Mouse (Mus musculus) T-cell, adult 2 months (primary cell): ENCODE data around the gene Ipmk.

Source experiments
- DNase-seq: peaks from one replicate; pipeline ENCODE4 v3.0.0; 2022; ENCODE audit warnings: low spot score

Gene Ipmk

DNA sequence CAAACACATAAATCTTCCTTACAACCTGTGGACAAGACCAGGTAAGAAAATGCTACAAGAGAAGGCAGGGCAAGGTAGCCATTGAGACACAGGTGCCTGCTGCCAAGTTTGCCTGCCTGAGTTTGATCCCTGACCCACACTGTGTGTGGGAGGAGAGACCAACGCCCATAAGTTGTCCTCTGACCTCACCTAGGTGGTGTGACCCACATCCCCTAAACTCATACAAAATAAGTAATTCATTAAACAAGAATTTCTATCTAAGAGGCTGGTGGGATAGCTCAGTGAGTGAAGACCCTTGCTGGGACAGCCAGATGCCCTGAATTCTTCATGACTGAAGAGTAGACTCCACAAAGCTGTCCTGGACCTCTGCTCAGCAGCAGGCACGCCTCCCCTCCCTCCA is 7.4 kb upstream of the Ipmk start:
- DNase-seq, result no peak

DNA sequence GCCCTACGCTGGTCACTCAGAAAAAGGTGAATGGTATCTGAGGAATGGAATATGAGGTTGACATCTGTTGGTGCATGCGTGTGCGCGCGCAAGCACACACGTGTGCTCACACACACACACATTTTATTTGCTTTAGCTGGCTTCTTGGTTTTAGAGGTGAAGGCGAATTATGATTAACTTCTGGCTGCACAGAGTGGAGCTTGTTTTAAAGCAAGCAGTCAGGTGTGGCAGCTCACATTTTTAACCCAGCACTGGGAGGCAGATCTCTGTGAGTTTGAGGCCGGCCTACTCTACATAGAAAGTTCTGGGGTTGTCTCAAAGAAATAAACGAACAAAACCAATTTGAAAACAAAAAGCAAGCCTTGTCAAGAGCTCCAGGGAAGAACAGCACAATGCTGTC is 6.3 kb upstream of the Ipmk start:
- no peak for DNase-seq

DNA sequence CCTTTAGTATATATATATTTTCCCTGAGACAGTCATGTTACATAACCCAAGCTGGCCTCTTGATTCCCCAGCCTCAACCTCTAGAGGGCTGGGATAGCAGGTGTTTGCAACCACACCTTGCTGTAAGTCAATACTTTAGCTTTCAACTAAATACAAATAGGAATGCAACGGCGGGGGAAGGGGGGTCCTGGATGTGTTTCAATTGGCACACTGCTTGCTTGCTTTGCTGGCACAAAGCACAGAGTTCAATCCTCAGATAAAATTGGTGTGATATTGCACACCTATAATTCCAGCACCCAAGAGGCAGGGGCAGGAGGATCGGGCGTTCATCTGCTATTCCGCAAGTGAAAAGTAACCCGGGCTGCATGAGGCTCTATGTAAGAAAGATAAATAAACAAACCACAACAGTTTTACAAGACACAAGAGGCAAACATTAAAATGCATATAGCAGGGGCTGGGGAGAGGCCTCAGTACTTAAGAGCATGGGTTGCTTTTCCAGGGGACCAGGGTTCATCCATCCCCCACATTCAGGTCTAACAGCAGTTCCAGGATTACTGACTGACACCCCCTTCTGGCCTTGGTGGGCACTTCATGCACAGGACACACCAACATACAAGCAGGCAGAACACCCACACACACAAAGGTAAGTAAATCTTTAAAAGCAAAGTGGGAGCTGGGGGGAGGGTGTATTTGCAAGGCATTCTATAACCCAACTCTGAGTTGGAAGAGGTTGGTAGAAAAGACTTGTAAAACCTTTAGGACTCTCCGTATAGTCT is 5.3 kb upstream of the Ipmk start:
- DNase-seq, result peak; percentile 15

DNA sequence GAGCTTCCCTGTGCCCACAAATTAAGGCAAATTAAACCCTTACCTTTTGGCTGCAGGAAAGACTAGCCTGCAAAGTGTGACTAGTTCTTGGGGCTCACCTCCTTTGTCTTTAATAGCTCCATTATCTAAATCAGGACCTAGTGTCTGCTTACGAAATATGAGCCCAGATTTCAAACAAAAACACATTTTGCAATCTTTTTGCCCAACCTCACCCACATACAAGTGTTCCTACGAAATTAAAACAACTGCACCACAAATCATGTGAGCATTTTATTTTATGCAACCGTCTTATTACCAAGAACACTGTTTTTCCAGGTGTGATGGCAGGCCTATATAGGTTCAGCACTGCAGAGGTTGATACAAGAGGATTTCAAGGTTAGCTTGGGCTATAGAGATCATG is 4.4 kb upstream of the Ipmk start:
- no peak for DNase-seq

DNA sequence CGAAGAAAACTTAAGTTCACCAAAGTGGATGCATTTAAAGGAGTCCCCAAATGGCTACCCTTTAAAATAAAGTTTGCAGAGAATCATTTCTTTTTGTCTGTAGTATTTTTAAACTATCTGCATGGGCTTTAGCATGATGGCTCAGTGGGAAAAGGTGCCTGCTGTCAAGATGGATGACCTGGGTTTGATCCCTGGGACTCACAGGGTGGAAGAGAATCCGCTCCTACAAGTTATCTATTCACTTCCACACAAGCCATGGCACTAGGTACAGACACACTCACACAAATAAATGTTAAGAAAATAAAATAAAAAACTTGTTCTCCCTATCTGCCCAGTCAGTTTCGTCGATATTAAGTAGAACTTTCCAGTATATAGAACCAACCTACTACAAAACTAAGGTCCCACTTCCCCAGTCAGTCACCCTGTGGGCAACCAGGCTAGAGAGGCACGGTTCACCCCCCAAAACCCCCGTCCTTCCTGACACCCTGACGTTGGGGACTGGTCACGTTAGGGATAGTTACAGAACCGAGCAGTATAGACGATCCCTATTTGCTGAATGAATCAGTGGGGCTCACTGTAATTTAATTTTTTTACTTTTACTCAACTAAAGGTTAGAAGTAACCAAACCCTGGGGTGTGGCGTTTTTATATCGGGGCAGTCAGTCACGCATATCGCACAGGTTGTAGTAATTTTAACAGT is 3.8 kb upstream of the Ipmk start:
- no peak for DNase-seq

DNA sequence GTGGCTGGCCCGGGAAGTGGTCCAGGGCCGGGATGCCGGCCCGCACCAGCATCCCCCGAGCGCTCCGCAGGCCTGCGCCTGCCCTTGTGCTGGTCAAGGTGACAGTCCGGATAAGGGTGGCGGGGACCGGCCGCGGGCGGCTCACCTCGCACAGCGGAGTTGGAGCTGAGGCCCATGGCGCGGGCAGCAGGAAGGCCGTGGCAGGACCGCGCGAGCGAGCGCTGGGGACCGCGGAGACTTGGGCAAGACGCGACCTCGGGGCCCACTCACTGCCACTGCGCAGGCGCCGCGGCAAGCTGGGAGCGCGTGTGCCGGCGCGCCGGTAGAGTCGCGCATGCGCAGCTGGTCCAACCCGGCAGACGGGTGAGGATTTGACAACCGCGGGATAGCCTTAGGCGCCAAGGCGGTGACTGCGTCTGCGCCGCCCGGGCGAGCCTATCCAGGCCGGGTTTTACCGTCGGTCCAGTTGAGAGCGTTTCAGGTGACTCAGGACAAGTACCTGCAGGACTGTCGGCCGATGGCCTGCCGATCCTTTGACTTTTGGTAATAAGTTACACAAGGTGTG is 2.9 kb upstream of the Ipmk start, which contains the start of gene Cisd1:
Cisd1 (minus strand) TSS at position 376 of the 565 bp plus-strand sequence.
- peak; percentile 92 for DNase-seq

DNA sequence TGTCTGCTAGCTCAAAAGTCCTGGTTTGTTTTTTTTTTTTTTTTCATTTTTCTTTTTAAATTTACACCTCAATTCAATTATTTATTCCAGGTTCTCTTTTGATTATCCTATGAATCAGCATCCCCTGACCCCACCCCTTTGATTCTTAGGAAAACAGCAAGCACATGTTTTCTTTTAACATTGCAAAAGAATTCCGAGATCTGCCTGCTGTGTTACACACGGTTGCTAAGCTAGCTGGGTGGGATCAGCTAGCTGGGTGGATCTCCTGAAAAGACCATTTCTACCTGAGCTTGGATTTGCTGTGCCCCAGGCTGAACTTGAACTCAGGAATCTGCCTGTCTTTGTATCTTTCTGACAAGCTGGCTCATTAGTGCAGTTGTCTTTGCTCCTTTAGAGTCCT is 1.5 kb upstream of the Ipmk start:
- DNase-seq, result no peak

DNA sequence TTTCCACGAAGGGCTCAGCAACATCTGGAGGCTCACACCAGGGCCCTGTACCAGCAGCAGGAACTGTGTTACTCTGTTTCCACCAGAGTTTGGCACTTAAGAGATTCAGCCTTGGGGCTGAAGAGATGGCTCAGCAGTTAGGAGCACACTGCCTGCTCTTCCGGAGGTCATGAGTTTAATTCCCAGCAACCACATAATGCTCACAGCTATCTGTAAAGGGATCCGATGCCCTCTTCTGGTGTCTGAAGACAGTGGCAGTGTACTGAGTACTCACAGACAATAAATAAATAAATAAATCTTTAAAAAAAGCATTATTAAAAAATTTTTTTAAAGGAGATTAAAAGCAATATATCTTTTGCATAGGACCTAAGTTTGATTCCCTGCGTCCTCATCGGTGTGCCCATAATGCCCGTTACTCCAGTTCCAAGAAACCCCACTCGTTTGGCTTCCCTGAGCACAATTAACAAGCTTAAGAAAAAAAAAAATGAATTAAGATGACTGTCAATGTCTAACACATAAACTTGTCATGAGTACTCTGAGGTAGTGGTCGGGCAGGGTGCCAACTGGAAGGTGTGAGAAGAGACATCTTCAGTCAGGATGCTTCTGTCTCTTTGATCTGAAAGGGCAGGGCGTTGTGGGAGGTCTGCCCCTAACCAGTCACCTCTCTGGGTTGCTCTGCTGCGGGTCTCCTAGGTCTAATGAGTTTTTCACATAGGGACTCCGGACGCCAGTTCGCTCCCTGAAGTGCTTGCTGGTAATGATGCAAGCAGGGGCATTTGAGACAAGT is 648 bp upstream of the Ipmk start:
- DNase-seq, result peak; percentile 87

DNA sequence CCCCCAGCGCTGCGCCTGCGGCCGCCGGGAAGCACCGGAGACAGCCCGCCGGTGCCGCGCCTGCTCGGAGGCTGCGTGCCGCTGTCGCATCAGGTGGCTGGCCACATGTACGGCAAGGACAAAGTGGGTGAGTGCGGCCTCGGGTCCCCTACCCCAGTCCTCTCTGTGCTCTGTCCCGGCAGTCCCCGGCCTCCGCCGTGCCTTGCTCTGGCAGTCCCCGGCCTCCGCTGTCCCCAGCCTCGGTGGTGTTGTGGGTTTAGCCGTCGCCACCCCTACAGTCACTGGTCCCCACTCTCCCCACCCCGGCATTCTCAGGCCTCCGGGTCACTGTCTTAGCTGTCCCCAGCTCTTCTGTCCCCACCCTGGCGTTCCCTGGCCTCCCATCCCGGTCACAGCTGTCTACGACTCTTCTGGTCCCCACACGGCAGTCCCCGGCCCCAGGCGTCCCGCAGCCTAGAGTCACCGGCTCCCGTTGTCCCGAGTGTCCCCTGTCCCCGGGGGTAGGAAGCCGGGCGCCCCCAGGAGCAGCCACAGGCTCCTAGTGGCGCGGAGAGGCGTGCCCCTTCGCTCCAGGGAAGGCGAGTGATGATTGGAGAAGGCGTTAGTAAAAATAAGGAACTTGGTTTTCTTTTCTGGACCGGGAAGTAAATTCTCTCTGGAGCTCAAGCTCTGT is 537 bp downstream of the Ipmk start:
- no peak for DNase-seq

DNA sequence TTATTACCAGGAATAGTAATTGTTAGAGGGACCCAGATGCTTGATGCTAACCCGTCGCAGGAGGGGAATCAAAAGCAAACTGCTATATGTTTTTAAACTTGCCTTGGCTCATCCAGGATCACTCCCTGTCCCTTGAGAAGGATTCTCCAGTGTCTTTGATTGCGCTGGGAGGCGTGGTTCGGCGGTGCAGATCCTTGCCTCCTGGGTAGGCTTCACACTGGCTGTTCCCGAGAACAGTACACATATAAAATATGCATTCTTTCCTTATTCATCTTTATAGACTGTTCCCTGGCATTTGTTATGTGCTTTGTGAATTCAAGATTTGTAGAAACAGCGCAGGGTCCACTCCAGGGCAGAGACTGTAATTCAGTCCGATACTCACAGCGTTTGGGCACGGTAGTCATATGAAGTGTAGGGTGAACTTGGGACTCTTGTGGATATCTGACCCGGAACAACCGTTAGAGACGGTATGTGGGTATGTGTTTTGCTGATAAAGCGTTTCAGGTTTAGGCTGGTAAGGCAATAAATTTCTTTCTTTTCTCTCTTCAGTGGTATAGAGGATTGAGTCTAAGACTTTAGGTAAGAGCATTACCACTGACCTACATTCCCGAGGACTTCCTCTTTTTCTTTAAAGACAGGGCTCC is 1.2 kb downstream of the Ipmk start:
- no peak for DNase-seq

DNA sequence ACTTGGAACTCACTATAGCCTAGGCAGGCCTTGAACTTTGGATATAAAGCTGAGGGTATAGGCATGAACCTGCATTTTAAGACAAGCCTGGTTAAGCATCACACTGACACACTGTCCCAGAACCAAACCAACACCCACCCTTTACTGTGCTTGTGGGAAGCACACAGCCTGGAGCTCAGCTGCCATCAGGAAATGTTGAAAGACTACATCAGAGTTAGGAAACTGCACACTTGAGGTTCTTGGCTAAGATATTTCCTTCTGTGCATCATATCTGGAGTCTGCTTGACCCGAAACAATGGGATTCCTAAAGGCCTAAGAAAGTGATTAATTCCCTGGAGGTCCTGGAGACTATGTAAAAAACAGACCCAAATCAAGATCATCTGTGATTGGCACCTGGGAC is 1.7 kb downstream of the Ipmk start:
- DNase-seq, result no peak

DNA sequence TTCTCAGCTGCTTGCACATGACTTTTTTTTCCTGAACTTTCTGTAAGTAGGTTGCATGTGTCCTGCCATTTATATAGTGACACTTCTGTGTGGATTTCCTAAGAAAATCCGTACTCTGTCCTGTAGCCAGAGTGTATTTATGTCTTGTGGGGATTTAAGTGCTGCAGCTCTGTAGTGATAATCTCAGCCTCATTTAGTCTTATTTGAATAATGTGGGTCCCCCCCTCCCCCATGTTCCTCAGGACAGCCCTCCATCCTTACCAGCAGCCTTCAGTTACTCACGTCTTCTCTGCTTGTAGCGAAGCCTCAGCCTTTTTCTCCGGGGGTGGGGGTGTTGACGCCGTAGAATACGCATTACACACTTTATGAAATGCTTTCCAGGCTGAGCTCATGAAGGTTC is 3.7 kb downstream of the Ipmk start:
- no peak for DNase-seq

DNA sequence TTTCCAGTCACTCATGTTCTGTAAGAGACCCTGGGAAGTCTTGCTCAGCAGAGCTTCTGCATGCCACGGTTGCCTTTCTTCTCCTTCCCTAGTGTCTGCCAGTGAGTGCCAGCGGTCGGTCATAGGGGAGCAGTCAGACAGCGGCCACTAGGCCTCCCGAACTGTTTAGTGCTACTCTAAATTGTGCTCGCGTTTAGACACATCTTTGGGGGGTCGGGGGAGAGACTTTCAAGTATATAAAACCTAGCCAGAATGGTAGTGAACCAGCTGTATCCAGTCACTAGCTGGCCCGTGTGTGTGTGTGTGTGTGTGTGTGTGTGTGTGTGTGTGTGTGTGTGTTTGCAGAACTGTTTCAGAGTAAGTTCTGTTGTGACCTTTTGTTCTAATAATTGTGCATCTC is 6.3 kb downstream of the Ipmk start:
- DNase-seq, result no peak

DNA sequence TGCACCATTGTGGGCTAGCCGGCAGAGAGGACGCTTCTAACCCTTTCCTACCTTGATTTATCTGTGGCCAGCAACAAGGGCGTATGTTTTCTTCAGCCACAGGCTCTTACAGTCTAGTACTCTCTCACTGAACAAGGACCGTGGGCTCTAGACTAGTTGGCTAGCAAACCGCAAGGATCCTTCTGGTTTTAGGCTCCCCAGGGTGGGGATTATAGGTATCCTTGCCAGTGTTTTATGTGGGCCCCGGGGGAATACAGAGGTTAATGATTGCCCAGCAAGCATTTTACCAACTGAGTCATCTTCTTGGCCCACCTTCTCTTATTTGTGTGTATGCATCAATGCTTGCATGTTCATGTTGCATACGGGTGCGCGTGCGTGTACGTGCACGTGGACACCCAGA is 7.4 kb downstream of the Ipmk start:
- no peak for DNase-seq

DNA sequence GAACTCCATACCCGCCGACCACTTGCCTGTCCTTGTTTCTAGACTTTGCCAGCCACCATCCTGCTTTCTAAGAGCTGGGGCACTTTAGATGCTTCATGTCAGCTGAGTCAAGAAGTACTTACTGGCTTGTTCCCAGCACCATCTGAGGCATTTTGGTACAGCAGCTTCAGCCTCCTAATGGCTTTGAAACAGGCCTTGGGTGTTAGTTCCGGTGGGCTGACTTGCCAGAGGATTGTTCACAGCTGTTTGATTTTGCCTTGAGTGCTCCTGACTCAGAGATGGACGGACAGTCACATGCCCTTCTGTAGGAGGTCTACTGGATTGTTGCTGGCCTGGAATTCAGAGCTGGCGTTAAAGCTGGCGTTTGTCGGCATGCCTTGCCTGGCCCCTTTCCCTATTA is 13.5 kb downstream of the Ipmk start:
- no peak for DNase-seq

DNA sequence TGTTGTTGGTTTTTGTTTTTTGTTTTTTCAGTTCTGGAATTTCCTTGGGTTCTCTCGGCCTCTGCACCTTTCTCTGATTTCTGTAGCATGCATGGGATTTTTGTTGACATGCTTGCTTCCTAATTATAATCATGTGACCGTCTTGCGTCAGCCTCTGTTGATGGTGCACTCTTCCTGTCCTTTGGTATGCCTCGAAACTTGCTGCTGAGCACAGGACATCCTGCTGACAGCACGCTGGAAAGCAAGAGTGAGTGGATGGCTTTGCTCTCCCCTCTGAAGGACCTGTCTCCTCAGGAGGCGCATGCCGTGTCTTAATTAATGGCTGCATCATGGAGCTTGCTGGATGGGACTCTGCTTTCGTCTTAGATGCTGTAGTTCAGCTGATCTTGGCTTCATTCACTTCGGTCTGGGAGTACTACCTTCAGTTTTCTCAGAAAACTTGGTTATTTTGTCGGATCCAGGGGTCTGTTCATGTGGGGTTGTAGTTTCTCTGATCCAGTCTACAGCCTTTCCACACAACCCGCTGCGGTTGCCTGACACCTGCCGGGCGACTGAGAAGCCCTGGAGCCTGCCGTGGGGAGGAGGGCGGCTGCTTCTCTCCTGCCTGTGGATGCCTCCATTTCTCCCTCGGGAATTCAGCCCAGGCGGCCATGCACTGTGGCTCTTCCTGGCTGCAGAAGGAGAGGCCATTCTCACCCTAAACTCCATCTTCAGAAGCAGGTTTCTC is 14.4 kb downstream of the Ipmk start:
- peak; percentile 63 for DNase-seq

DNA sequence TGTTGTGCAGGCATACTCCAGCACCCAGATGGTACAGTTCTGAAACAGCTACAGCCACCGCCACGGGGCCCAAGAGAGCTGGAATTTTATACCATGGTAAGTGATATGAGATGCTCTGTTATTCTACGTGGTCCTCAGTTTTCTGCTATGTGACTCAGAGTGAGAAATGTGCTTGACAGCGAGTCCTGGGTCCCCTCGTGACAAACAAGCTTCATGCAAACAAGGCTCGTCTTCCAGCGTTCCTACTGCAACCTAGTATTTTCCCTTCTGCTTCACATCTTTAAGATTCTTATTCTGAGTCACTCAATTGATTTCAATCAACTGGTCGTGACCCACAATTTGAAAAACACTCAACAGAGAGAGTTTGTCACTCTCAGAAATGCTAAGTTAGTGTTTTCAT is 15.9 kb downstream of the Ipmk start:
- DNase-seq, result no peak

DNA sequence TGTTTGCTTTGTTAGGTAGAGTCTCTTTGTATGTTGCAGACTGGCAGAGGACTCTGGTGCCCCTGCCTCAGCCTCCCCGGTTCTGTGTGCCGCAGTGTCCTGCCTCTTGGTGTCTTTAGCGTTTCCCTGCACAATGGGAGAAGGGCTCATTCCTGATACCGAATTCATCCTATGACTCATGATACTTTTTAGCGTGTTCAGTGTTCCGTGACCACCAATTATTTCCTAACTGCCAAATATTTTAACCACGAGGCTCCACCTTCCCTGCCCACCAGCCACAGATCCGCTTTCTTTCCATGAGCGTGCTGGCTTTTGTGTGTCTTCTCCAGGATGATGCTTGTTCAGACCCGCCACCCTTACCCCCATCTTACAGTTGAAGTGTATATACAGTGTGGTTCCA is 16.3 kb downstream of the Ipmk start:
- DNase-seq, result no peak

DNA sequence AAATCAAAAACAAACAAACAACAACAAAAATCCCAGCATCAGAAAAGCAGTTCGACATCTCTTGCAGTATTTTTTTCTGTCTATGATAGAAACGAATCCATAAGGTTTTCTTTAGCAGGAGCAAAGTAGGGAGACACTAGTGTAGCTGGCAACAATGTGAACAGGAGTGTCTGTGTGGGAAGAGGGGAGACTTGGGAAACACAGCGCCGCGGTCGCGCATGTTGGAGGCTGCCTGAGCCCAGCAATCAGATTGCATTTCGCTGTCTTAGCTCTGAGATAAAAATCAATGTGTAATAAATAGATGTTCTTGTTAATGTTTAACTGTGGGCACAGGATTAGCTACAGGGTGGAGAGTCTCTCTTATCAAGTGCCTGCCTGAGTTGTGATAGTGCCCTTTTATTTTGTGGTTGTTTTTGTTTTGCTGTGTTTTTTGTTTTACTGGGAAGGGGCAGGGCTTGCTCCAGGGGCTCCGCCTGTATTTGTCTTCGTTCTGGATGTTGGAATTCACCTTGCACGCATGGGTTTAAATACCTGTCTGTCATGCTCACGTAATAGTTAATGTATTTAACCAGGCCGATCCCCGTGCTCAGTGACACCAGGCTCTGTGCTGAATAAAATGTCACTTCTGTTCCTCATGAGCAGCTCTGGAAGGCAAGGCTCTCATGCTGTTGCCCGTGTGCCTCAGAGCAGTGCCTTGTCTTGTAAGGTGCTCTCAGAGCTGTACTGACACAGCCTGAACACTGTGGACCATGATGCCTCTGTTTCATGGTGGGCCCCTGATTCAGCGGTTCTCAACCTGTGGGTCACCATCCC is 20.8 kb downstream of the Ipmk start:
- no peak for DNase-seq

DNA sequence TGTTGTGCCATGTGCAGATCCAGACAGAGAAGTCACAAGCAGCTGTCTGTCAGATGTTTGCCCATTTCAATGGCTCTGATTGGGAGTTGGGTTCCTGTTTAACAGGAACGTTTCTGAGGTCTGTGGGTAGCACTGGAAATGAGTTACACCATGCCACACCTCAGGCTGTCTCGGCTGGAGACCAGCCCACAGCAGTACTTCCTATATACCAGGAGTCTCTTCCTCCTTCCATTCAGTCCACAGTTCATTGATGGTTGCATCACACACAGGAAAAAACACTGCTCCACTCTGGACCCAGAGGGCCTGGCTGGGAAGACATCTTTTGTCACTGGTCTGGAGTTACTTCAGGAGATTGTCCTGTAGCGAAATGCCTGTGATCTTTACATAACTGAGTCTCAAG is 21.9 kb downstream of the Ipmk start:
- DNase-seq, result no peak
